Mouse (Mus musculus): ENCODE measurements around the gene Reep6. TPM values are rescaled to one million over a fixed set of nuclear protein-coding genes. Genes with fewer than 3 reads are reported as not detected.

Gene Reep6
- polyA plus RNA-seq, 1 experiment from 2014 or later = 2.6 TPM

DNA sequence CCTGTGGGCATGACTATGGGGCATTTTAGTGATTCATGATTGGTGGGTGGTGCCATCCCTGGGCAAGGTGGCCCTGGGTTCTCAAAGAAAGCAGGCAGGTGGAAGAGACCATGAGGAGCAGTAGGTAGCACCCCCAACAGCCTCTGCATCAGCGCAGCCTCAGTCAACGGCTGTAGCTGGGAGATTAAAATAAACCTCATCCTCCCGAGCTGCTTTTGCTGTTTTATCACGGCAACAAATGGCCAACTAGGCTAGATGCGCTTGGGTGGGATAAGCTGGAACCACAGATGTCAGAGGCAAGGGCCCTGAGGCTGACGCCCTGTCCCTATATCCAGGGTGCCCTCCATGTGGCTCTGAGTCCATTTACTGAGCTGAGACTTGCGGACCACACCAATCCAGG is 55.0 kb downstream of the Reep6 start:
- WGBS = 56% methylated on average over 7 of the region's 7 CpGs
- peaks cover 37% of the 10 kb centered on the region for H3K36me3 ChIP-seq
- H3K27ac ChIP-seq (replicated peaks) = peak overlapping the region; percentile 95
- H3K4me2 ChIP-seq (replicated peaks) = peak overlapping the region; percentile 83
- peak overlapping the region; percentile 97 for H3K9ac ChIP-seq (replicated peaks)
- H3K27me3 ChIP-seq = no peaks in the 10 kb centered on the region
- H3K9me3 ChIP-seq = no peaks in the 10 kb centered on the region
- peak overlapping the region; percentile 81 for H3K4me3 ChIP-seq
- 0 out of 2 replicates have a peak, but pooled peaks have one; percentile 0 for ATAC-seq (replicated peaks)
- H3K4me1 ChIP-seq = peaks cover 43% of the 10 kb centered on the region

DNA sequence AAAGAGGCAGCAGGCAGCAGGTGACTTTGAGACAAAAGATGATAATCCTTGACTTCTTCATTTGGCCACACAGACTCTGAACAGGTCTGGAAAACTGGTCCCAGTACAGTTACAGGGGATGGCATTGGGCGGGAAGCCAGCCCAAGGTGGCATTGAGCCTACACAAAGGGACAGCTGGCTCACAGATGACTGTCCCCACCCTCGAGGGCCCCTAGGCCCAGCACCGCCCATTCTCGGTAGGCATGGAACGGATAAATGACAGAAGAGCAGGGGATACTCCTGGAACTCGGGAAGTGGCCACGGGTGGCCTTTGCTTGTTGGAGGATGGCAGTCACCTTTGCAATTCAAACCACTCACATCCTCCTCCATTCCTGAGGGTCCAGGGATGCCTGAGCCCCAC is 55.6 kb downstream of the Reep6 start:
- Histone ChIP-seq H3K27me3 (no peaks in the 10 kb centered on the region), H3K36me3 (peaks cover 36% of the 10 kb centered on the region), H3K4me2 (replicated peaks) (peak overlapping the region; percentile 83), H3K9me3 (no peaks in the 10 kb centered on the region), H3K4me3 (peak overlapping the region; percentile 81), H3K9ac (replicated peaks) (peak overlapping the region; percentile 97), H3K27ac (replicated peaks) (peak overlapping the region; percentile 95), H3K4me1 (peaks cover 43% of the 10 kb centered on the region)
- ATAC-seq (replicated peaks) = peak; percentile 17; the same call in 1 of the 2 replicates
- 3% methylated on average over 7 of the region's 7 CpGs for WGBS

Small RNAs within 50 kb of the gene (microRNA-seq; reads per million reads assigned to microRNA genes)
- gene Gm22721 = not detected

Other genes starting within 250 kb of the Reep6 start
- 13.4 TPM in 2 replicates for gene Sbno2, start 224.4 kb upstream of the Reep6 start, polyA plus RNA-seq (2015; fragmentation: Nextera tagmentation; extraction: Ambion mirVana)
- gene Stk11, start 214.2 kb upstream of the Reep6 start, polyA plus RNA-seq (2015; fragmentation: Nextera tagmentation; extraction: Ambion mirVana) = 20.3 and 21.5 TPM in 2 replicates
- gene Atp5d, start 191.3 kb upstream of the Reep6 start, polyA plus RNA-seq (2015; fragmentation: Nextera tagmentation; extraction: Ambion mirVana) = 437 and 444 TPM in 2 replicates
- gene Cbarp, start 189.1 kb upstream of the Reep6 start, polyA plus RNA-seq (2015; fragmentation: Nextera tagmentation; extraction: Ambion mirVana) = 29.7 and 39.5 TPM in 2 replicates
- gene Midn, start 181.7 kb upstream of the Reep6 start, polyA plus RNA-seq (2015; fragmentation: Nextera tagmentation; extraction: Ambion mirVana) = 33.0 and 34.9 TPM in 2 replicates
- 350 and 358 TPM in 2 replicates for gene Cirbp, start 164.0 kb upstream of the Reep6 start, polyA plus RNA-seq (2015; fragmentation: Nextera tagmentation; extraction: Ambion mirVana)
- gene 1600002K03Rik, start 157.0 kb upstream of the Reep6 start, polyA plus RNA-seq (2015; fragmentation: Nextera tagmentation; extraction: Ambion mirVana) = 9.7 and 12.7 TPM in 2 replicates
- 35.8 and 36.5 TPM in 2 replicates for gene Efna2, start 150.5 kb upstream of the Reep6 start, polyA plus RNA-seq (2015; fragmentation: Nextera tagmentation; extraction: Ambion mirVana)
- gene Mum1, start 103.5 kb upstream of the Reep6 start, polyA plus RNA-seq (2015; fragmentation: Nextera tagmentation; extraction: Ambion mirVana) = 49.9 and 52.8 TPM in 2 replicates
- gene Ndufs7, start 80.8 kb upstream of the Reep6 start, polyA plus RNA-seq (2015; fragmentation: Nextera tagmentation; extraction: Ambion mirVana) = 248 and 260 TPM in 2 replicates
- gene Gamt, start 68.9 kb upstream of the Reep6 start, polyA plus RNA-seq (2015; fragmentation: Nextera tagmentation; extraction: Ambion mirVana) = 21.3 and 24.0 TPM in 2 replicates
- gene Dazap1, start 68.5 kb upstream of the Reep6 start, polyA plus RNA-seq (2015; fragmentation: Nextera tagmentation; extraction: Ambion mirVana) = 70.0 and 78.4 TPM in 2 replicates
- 628 and 651 TPM in 2 replicates for gene Rps15, start 37.5 kb upstream of the Reep6 start, polyA plus RNA-seq (2015; fragmentation: Nextera tagmentation; extraction: Ambion mirVana)
- 205 and 210 TPM in 2 replicates for gene Apc2, start 34.0 kb upstream of the Reep6 start, polyA plus RNA-seq (2015; fragmentation: Nextera tagmentation; extraction: Ambion mirVana)
- 36.9 and 38.1 TPM in 2 replicates for gene 2310011J03Rik, start 9.4 kb upstream of the Reep6 start, polyA plus RNA-seq (2015; fragmentation: Nextera tagmentation; extraction: Ambion mirVana)
- 2.5 and 2.6 TPM in 2 replicates for gene Pcsk4, start 455 bp upstream of the Reep6 start, polyA plus RNA-seq (2015; fragmentation: Nextera tagmentation; extraction: Ambion mirVana)
- 0.32 and 0.61 TPM in 2 replicates for gene Adamtsl5, start 18.5 kb downstream of the Reep6 start, polyA plus RNA-seq (2015; fragmentation: Nextera tagmentation; extraction: Ambion mirVana)
- 2.2 and 2.7 TPM in 2 replicates for gene Plk5, start 26.5 kb downstream of the Reep6 start, polyA plus RNA-seq (2015; fragmentation: Nextera tagmentation; extraction: Ambion mirVana)
- 22.0 and 22.7 TPM in 2 replicates for gene Mex3d, start 57.7 kb downstream of the Reep6 start, polyA plus RNA-seq (2015; fragmentation: Nextera tagmentation; extraction: Ambion mirVana)
- 281 and 295 TPM in 2 replicates for gene Mbd3, start 69.6 kb downstream of the Reep6 start, polyA plus RNA-seq (2015; fragmentation: Nextera tagmentation; extraction: Ambion mirVana)
- 551 and 574 TPM in 2 replicates for gene Uqcr11, start 76.9 kb downstream of the Reep6 start, polyA plus RNA-seq (2015; fragmentation: Nextera tagmentation; extraction: Ambion mirVana)
- gene Tcf3, start 103.7 kb downstream of the Reep6 start, polyA plus RNA-seq (2015; fragmentation: Nextera tagmentation; extraction: Ambion mirVana) = 85.2 and 89.6 TPM in 2 replicates
- gene Onecut3, start 164.9 kb downstream of the Reep6 start, polyA plus RNA-seq (2015; fragmentation: Nextera tagmentation; extraction: Ambion mirVana) = 0.23 and 0.61 TPM in 2 replicates
- 0.23 and 0.33 TPM in 2 replicates for gene Atp8b3, start 209.2 kb downstream of the Reep6 start, polyA plus RNA-seq (2015; fragmentation: Nextera tagmentation; extraction: Ambion mirVana)
- gene Rexo1, start 231.6 kb downstream of the Reep6 start, polyA plus RNA-seq (2015; fragmentation: Nextera tagmentation; extraction: Ambion mirVana) = 31.3 and 32.9 TPM in 2 replicates
- 8.0 and 8.5 TPM in 2 replicates for gene Klf16, start 247.4 kb downstream of the Reep6 start, polyA plus RNA-seq (2015; fragmentation: Nextera tagmentation; extraction: Ambion mirVana)